Mouse (Mus musculus) embryonic stem cell, embryonic (primary cell): ENCODE data around the gene Tas2r117.

Source experiments
- CTCF ChIA-PET, 4 experiments: fragments of 300-600 bp in 2 of 4; fragments of 350-600 bp in 2 of 4; sonication (Branson Sonifier 250); formaldehyde crosslinking; loops; one replicate each; lab custom pipeline; 2022; ENCODE audit warnings: inconsistent platforms in 2 of 4; lab: Charles Lee
- POLR2A ChIA-PET, 4 experiments: fragments of 300-600 bp in 2 of 4; fragments of 350-600 bp in 2 of 4; sonication (Branson Sonifier 250); formaldehyde crosslinking; loops; one replicate each; lab custom pipeline; 2022; ENCODE audit warnings: antibody characterized with exemption in 4 of 4, inconsistent platforms in 1 of 4; lab: Charles Lee

Tas2r117 gene

DNA sequence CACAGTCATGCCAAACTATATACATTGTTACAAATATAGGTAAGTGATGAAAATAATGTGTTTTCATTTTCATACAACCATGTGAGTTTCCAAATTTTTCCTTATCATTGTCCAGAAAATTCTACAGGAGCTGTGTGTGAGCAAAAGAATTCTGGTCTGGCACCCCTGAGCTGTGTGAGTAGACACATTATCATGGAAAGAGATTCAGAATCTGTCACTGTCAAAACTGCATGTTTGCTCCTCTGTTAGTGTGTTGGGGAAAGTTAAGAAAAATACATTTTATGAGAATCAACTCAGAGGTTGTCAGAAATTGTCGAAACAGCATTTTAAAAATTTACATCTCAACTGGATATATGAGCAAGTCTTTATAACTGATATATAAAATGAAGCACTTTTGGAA lies at the start of gene Tas2r117:
Gene Tas2r117 (plus strand): TSS at position 301 of the 400 bp plus-strand sequence.
- POLR2A ChIA-PET: no interaction called here
- CTCF ChIA-PET: no interaction called here

DNA sequence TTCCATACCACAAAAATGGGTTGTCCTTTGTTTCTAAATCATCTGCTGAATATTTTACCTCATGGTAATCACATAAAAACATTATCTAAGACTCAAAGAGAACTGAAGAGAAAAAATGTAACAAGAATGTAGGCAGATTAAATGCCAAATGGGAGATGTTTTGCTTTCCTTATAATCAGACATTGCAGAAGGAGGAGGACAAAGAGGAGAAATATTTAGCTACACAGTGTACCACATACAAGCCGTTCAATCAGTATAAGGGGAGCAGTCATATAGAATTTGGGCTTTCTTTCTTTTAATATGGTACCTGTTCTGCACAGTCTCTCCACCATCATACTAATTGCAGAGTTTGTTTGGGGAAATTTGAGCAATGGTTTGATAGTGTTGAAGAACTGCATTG lies 48.2 kb upstream of the Tas2r117 start, which contains the start of gene Tas2r124:
Gene Tas2r124 (plus strand): TSS at position 301 of the 400 bp plus-strand sequence.
- CTCF ChIA-PET: no interaction called here
- POLR2A ChIA-PET: no interaction called here

GRCm38 (mm10) chr6:132761831-132762230 lies 40.8 kb upstream of the Tas2r117 start, which contains the start of gene Tas2r102:
Gene Tas2r102 (plus strand): TSS chr6:132762131.
- CTCF ChIA-PET: no interaction called here
- POLR2A ChIA-PET: no interaction called here

DNA sequence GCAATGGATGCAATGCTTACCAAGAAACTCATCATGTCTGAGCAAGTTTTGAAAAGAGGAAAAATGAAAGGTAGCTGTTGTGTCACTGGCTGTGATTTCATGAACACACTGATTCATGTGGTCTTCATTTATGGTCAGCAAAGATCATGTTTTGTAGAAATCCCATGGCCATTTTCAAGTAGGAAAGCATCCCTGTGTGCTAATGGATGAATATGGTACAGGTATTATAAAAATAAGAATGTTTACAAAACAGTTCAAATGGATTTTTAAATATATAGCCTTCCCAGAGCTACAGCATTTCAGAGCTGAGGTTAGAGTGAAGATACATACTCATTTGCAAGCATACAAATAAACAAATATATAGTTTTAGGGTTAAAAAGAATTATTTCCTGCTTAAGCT lies 24.6 kb upstream of the Tas2r117 start, which contains the start of gene Tas2r136:
Gene Tas2r136 (minus strand): TSS at position 101 of the 400 bp plus-strand sequence.
- CTCF ChIA-PET: no interaction called here
- POLR2A ChIA-PET: no interaction called here

DNA sequence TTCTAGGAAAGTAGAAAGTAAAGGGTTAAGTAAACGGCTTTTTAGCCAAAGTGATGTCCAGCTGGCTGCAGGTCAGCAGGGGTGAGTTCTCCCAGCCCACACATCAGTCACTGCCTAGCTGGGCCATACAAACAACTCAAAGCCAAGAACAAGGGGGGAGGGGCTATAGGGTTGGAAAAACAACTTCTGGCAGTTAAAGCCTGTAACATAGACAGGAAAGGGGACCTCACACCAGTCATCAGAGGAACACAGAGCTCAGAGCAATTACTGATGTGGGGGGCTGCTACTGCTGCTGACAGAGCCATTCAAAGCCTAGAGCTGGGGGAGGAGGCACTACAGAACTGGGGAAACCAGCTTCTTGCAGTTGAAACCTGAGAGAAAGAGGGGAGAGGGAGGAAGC lies 7.2 kb upstream of the Tas2r117 start:
- CTCF ChIA-PET: no interaction called here
- POLR2A ChIA-PET: no interaction called here

DNA sequence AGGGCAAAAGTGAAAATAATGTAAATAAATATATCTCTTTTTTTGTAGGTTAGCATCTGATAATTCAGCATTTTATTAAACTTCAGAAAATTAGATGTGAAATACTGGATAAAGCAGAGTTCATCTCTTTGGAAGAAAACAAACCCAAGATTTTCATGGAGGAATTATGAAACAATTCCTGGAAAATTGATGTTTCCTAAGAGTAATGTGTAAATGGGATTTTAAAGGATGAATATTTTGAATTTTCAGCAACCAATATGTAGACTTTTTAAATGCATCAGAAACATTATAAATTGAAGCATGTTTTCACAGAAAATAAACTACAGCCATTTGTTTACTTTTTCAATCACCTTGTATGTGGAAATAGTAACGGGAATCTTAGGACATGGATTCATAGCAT lies 44.2 kb downstream of the Tas2r117 start, which contains the start of gene Tas2r123:
Gene Tas2r123 (plus strand): TSS at position 301 of the 400 bp plus-strand sequence.
- POLR2A ChIA-PET: no interaction called here
- CTCF ChIA-PET: no interaction called here
